Mouse (Mus musculus) bone marrow, adult 2 months (tissue): ENCODE measurements around the gene Alcam.

Source experiments
- CTCF ChIP-seq: fragments of 200-500 bp; IDR thresholded peaks from 2 replicates; pipeline ENCODE4 v1.5.1; 2011; ENCODE audit warnings: low read length, control low read depth; ENCODE audit not compliant: control insufficient read depth, insufficient read depth
- POLR2A ChIP-seq: fragments of 200-500 bp; IDR thresholded peaks from 2 replicates; pipeline ENCODE4 v1.6.1; 2011; ENCODE audit warnings: low read depth, mild to moderate bottlenecking, control low read depth, low read length, borderline replicate concordance; ENCODE audit not compliant: control insufficient read depth

DNA sequence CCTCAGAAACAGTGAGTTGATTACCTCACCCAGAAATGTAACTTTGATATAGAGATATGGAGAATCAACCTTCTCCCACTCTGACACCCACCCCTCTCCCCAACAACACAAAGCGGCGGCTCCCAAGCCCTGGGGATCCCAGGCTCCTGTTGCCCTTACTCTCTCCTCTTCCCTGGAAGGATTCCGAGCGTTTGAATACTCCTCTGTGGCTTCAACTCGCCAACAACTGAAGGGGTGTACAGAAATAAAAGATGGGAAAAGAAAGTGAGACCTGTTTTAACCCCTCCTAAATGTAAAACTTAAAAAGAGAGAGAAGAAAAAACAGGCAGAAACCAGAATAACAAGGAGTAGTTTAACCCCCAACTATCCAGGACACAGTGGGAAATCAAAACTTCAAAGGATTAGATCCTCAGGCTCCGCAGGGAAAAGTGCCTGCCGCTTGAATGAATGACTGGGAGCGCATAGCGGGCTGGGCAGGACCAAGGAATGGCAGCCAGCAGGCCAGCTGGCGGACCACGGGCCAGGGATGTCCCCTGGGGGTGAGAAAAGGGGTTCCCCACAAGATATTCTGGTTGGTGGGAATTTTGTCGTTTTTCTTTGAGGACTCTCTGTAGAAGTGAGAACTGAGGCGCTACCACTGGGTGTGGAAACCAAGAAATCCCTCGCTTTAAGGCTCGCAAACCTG, 2.6 kb downstream of the Alcam start:
- no peak for TF ChIP-seq CTCF
- TF ChIP-seq POLR2A = no peak
